Mouse (Mus musculus) heart, postnatal 14 days (tissue): ENCODE results near the gene Idua. TPM values are rescaled to one million over a fixed set of nuclear protein-coding genes. Genes with fewer than 3 reads are reported as not detected.
A peak's percentile ranks its signal among the peaks of the same experiment; 100 is the strongest.

Experiments used
- DNase-seq, 2 experiments: peaks; one replicate each; pipeline ENCODE4 v3.0.0; 2021 to 2022
- intact Hi-C: fragments of 180-260 bp; cut with DNase I; formaldehyde crosslinking; loops from one replicate; pipeline ENCODE4 v1.15.1; 2025
- total RNA-seq, 2 experiments: library from RNA; stranded (reverse); gene quantifications; 2 replicates each; pipeline ENCODE4 v1.2.3; 2021

Idua gene
- total RNA-seq, 2 experiments from 2014 or later: 16.7 to 16.9 TPM

DNA sequence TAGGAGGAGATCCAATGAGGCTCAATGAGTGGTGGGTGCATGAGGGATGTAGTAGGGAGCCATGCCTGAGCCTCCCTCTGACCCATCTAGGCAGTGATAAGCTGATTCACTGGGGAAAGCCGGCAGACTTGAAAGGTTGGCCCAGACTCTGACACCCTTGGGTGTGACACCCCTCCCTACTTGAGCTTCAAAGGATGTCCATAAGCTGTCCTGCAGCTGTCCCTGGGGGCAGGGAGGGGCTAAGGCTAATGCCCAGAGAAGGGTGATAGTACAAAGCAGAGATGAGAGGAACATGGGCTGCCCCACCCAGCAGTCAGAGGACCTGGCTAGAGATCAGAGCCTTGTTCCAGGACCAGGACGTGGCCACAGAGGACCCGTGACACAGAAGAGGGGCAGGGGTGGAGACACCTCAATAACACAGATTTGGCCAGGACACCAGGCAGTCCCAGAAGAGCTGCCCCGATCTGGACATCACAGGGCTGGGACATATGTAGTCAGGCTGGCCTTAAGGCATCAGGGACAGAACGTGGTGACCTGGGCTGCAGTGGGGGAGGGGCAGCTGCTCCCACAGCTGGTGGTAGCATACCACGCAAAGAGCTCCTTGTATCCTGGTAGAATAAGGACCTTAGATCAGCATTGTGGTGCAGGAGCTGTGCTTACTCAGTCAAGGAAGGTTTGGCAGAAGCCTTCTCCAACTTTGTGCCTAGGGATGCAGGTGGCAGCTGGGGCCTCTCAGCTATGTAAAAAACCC is 49.0 kb downstream of the Idua start:
- intact Hi-C loops: no loop called here
- no peak for DNase-seq

GRCm38 (mm10) chr5:108711968-108712367 is 51.8 kb downstream of the Idua start:
- DNase-seq: no peak
- intact Hi-C loops: no loop called here

DNA sequence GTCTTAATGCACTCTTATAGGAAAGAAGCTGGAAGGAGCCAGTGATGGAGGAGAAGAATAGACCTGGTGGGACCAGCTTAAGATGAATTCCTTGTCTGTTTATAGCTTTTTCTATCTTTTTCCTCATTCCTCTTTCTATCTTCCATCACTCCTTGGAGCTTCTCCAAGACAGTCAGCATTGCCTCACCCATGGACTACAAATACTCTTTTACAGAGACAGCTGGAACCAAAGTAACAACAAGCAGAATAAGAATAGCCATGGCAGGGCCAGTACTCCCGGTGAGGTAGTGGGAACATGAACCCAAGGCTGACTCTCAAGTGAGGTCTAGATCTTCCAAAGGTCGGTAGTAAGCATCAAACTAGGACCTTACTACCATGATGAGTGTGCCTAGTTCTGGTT is 53.0 kb downstream of the Idua start:
- DNase-seq: no peak
- intact Hi-C loops: no loop called here

DNA sequence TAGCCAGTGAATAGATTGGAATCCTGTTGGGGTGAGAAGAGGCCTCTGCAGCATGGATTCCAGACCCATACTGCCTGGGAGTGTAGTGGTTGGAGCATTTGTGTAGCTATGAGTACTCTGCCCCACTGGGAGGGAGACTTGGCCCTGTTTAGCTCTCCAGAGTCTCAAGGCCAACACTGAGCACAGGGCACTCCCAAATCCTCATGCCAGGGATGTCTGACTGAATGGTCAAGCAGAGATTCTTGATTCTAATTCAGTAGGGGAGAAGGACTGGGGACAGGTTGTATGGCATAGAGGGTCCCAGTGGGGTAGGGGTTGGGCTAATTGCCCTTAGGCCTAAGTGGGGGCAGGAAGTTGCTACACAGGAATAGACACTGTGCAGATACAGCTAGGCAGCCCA is 53.6 kb downstream of the Idua start:
- no peak for DNase-seq
- intact Hi-C loops: no loop called here

- DNase-seq: peak; percentile 23 to 46
- intact Hi-C loops: no loop called here
Measured at GRCm38 (mm10) chr5:108714149-108714548, 54.0 kb downstream of the Idua start.

DNA sequence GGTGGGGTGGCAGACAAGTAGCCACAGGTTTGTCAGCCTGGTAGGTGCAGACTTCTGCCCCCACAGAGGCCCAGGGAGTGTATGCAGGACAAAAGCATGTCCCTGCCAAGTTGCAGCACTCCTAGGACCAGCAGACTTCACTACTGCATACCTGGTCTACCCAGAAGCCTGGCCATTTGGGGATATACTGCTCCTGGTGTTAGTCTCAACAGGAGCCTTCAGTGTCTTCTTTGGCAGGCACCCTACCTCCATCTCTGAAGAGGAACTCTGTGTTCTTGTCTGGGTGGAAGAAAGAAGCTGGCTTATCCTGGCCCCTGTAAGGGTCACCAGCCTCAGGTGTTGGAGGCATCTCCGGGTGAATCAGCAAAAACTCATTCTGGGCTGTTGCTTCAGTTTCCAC is 55.8 kb downstream of the Idua start:
- intact Hi-C loops: no loop called here
- no peak for DNase-seq

DNA sequence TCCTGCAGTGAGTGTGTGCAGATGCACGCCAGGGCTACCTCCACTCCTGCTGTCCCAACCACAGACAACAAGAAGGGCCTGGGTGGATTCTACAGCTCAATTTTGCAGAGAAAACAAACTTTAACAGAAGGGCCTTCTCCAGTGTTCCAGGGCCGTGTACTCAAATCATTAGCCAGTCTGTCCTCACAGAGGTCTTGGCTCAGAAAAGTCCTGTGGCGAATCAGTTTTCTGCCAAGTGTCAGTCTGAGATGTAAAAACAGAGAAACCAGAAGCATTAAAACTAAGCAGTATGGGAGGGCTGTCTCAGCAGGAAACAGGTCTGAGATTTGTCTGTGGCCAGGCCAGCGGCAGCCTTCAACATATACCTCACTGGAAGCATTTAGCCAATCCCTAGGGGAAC is 57.9 kb downstream of the Idua start:
- intact Hi-C loops: no loop called here

GRCm38 (mm10) chr5:108719761-108720160 is 59.6 kb downstream of the Idua start:
- intact Hi-C loops: no loop called here
- DNase-seq: no peak

More for the DNA sequence above, 57.9 kb downstream of the Idua start:
- DNase-seq: no peak

DNA sequence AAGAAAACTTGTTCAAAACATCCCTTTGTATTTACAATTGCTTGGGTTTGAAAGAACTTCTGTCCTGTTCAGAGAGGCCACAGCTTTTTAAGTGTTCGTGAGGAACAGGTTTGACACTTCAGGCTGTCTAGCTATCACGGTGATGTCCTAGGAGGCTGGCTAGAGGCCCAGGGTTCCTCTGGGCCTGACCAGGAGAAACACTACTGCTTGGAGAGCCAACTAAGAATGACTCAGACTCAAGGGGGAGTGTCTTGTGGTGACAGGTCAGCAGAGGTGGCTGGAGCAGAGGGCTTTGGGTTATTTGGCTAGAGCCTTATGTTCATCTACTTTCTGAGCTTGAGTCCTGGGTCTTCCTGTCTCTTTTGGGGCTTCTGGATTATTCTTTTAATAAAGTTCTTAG is 63.9 kb downstream of the Idua start:
- intact Hi-C loops: no loop called here
- no peak for DNase-seq

DNA sequence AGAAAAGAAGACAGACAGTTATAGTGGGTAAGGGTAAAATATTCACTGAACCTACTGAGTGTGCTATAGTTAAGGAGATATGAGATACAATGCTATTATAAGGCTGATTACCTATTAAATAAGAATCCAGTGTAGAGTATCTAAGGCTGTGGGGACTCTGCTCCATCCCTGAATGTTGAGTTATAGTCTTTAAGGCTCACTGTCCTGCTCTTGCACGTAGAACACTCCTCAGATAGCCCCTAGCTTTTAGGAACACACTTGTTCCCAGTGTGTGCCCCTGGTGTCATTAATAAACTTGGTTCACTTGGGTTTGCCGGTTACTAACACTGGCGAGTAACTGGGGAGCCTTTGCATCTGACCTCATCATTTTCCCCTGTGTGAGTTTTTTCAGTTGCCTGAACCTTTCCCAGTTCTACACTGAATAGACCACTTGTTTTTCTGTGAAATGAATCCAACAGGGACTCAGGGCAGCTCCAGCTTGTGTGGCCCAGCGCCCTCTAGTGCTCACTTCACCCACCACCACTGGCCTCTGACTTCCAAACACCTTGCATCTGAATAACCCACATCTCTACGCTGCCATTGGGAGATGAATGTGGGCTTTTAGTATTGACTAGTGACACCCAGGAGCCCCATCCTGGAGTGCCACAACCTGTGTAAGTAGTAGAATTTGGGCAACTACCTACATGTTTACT is 66.6 kb downstream of the Idua start:
- DNase-seq: peak; percentile 73 to 79
- intact Hi-C loops: loop anchor here (2.0 to 5.0 kb wide), 3 partner anchors 34 to 299 kb away; partner anchors contain the start of gene Fgfrl1

DNA sequence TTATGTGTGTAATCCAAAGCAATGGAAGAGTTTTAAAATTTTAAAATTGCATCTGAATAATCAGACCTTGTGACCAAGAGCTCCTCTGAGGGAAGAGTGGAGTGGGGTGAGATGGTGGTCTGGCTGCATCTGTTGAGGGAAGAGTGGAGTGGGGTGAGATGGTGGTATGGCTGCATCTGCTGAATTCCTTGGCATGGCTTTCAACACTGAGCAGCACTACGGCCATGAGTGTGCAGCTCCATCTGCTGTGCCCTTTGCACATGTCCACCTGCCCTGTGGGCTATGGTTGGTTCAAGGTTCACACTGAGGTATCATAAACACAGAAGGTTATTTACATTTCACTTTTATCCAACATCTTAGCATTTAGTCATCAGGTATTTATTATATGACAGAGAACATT is 67.3 kb downstream of the Idua start:
- intact Hi-C loops: loop anchor here (2.0 to 5.0 kb wide), 3 partner anchors 35 to 300 kb away; partner anchors contain the start of gene Fgfrl1
- DNase-seq: no peak

Other genes with a start within 250 kb of the Idua start
- 100 to 1,000 TPM; 860 to 886 TPM for gene Atp5k, start 225.9 kb upstream of the Idua start, total RNA-seq
- 1 to 10 TPM; 1.1 to 1.4 TPM for gene Mfsd7a, start 211.4 kb upstream of the Idua start, total RNA-seq
- 10 to 100 TPM; 40.9 to 43.4 TPM for gene Pcgf3, start 199.1 kb upstream of the Idua start, total RNA-seq
- under 1 TPM in 1 of 2 experiments, not detected in 1; 0.26 TPM for gene Cplx1, start 110.3 kb upstream of the Idua start, total RNA-seq
- gene Gak, start 30.6 kb upstream of the Idua start, total RNA-seq: 10 to 100 TPM; 27.5 to 31.3 TPM
- 10 to 100 TPM; 10.0 to 10.2 TPM for gene Tmem175, start 30.6 kb upstream of the Idua start, total RNA-seq
- 10 to 100 TPM; 12.5 to 12.8 TPM for gene Dgkq, start 9.3 kb downstream of the Idua start, total RNA-seq
- gene Slc26a1, start 15.2 kb downstream of the Idua start, total RNA-seq: not detected
- gene Fgfrl1, start 32.1 kb downstream of the Idua start, total RNA-seq: 10 to 100 TPM; 16.6 to 16.9 TPM
- not detected for gene Rnf212, start 114.7 kb downstream of the Idua start, total RNA-seq
- not detected for gene Tmed11, start 135.0 kb downstream of the Idua start, total RNA-seq
- not detected for gene Vmn2r8, start 148.5 kb downstream of the Idua start, total RNA-seq
- gene Vmn2r9, start 192.3 kb downstream of the Idua start, total RNA-seq: not detected